In the genomic region with DNA sequence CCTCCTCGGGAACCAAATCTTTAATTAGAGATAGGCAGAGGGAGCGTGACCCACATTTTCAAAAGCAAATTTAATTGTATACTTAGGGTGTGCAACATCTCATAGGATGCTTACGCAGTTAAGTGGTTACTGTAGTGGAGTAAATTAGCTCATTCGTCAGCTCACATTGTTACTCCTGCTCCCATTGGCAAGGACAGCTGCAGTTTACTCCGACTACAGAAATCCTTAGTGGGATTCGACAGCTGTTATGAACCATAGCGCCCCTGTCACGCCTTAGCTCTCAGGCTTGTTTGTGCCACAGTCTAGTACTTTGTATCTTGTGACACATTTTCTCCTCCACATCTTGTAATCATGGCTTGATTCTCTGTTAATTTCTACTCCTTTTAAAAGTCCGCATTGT, we compare ENCODE assay signal across 26 mouse cellular contexts.
A peak's percentile ranks its signal among the peaks of the same experiment; 100 is the strongest.
DNase-seq lines count a peak whose midpoint lies in the region; ATAC-seq lines count a peak whose summit lies in the region.
"Had no signal": no experiment of that assay in that cellular context is flagged by ENCODE, and none has a peak within 500 bp of the region (broad histone marks: within the 10 kb centered on the region; RNA-seq: fewer than 3 reads in every experiment).

No protein-coding gene starts in this region.

- H3K9ac ChIP-seq in embryonic facial prominence, embryonic 14.5 days (ENCODE audit: low read depth, low read length) = no peak overlapping the region
- H3K9ac ChIP-seq: embryonic facial prominence, embryonic 15.5 days; hindbrain, embryonic 14.5 days had no signal

- peak; percentile 24 for DNase-seq in embryonic facial prominence, embryonic 14.5 days (ENCODE audit: low spot score)
- no peak for DNase-seq in embryonic facial prominence, embryonic 10.5 days (ENCODE audit: low spot score)
- no peak for DNase-seq in frontal cortex, postnatal 25 days (ENCODE audit: low spot score in 2 of 2)
- DNase-seq in retina, postnatal 1 day = peak; percentile 29
- no peak for DNase-seq in retina, embryonic 14.5 days (ENCODE audit: low spot score)
- DNase-seq in cerebellum, adult 11-12 months = no peak
- DNase-seq: adrenal gland, adult 8-10 months; adrenal gland, postnatal 36 days; B cell, adult 2 months; cerebellum, adult 11 months; cerebellum, adult 9-11 months; cerebellum, postnatal 36 days; gastrocnemius, postnatal 10 days; heart, adult 18-20 months; heart, postnatal 10 days; heart, postnatal 4 days; kidney, adult 8-10 months had no signal

- H3K4me2 ChIP-seq in embryonic facial prominence, embryonic 14.5 days (ENCODE audit: low read depth, low read length) = no peak overlapping the region
- H3K4me2 ChIP-seq: embryonic facial prominence, embryonic 15.5 days; hindbrain, embryonic 14.5 days had no signal

- WGBS in embryonic facial prominence, embryonic 14.5 days = 89% methylated on average over 9 of the region's 9 CpGs
- WGBS in embryonic facial prominence, embryonic 10.5 days = 90% methylated on average over 9 of the region's 9 CpGs

- H3K27ac ChIP-seq in embryonic facial prominence, embryonic 14.5 days (replicated peaks; ENCODE audit: low read depth, low read length) = no peak overlapping the region
- no peak overlapping the region for H3K27ac ChIP-seq in embryonic facial prominence, embryonic 10.5 days (replicated peaks)
- H3K27ac ChIP-seq: embryonic facial prominence, embryonic 15.5 days; heart, embryonic 10.5 days; hindbrain, embryonic 14.5 days had no signal

- H3K27me3 ChIP-seq in embryonic facial prominence, embryonic 14.5 days (replicated peaks; ENCODE audit: control insufficient read depth, insufficient read depth, low read length) = no peaks in the 10 kb centered on the region
- no peaks in the 10 kb centered on the region for H3K27me3 ChIP-seq in embryonic facial prominence, embryonic 10.5 days (replicated peaks; ENCODE audit: low read depth, poor library complexity, severe bottlenecking)
- H3K27me3 ChIP-seq: embryonic facial prominence, embryonic 15.5 days had no signal

- no peak for ATAC-seq in embryonic facial prominence, embryonic 14.5 days (ENCODE audit: low read depth)
- peak; percentile 35 for ATAC-seq in frontal cortex, adult (ENCODE audit: low TSS enrichment)
- ATAC-seq: CD4-positive, CD25-positive, alpha-beta regulatory T cell, adult 4 months; inflammation-experienced regulatory T-cells, adult 6 months; intestine, postnatal 0 days had no signal

- H3K9me3 ChIP-seq in embryonic facial prominence, embryonic 14.5 days (ENCODE audit: control insufficient read depth, low read length) = peaks cover 4% of the 10 kb centered on the region; the same call in 1 of the 2 replicates
- no peaks in the 10 kb centered on the region for H3K9me3 ChIP-seq in embryonic facial prominence, embryonic 10.5 days
- H3K9me3 ChIP-seq: embryonic facial prominence, embryonic 15.5 days; G1E; heart, embryonic 10.5 days had no signal

- H3K36me3 ChIP-seq in embryonic facial prominence, embryonic 14.5 days (ENCODE audit: control insufficient read depth, insufficient read depth, low read length) = no peaks in the 10 kb centered on the region
- no peaks in the 10 kb centered on the region for H3K36me3 ChIP-seq in embryonic facial prominence, embryonic 10.5 days (replicated peaks)
- H3K36me3 ChIP-seq: embryonic facial prominence, embryonic 15.5 days; G1E; heart, embryonic 10.5 days had no signal

- no peak overlapping the region for H3K4me3 ChIP-seq in embryonic facial prominence, embryonic 14.5 days (ENCODE audit: low read depth, low read length)
- no peak overlapping the region for H3K4me3 ChIP-seq in embryonic facial prominence, embryonic 10.5 days
- H3K4me3 ChIP-seq: embryonic facial prominence, embryonic 15.5 days; erythroblast, embryonic 14.5 days; heart, embryonic 10.5 days had no signal

- no peaks in the 10 kb centered on the region for H3K4me1 ChIP-seq in embryonic facial prominence, embryonic 14.5 days (ENCODE audit: control insufficient read depth, insufficient read depth, low read length)
- H3K4me1 ChIP-seq in embryonic facial prominence, embryonic 10.5 days = no peaks in the 10 kb centered on the region
- H3K4me1 ChIP-seq: embryonic facial prominence, embryonic 15.5 days; heart, embryonic 10.5 days had no signal

Comparison
In these comparisons a context has a peak if more than half of its experiments do, and no peak if none do; other contexts are left out.
1. DNase-seq: peak in embryonic facial prominence, embryonic 14.5 days (single experiment) and retina, postnatal 1 day (single experiment); none in embryonic facial prominence, embryonic 10.5 days (single experiment), frontal cortex, postnatal 25 days (0 of 2), retina, embryonic 14.5 days (single experiment) and cerebellum, adult 11-12 months (single experiment).